Mouse (Mus musculus) macrophage (primary cell): ENCODE data around the gene Wdr72. TPM values are rescaled to one million over a fixed set of nuclear protein-coding genes. Genes with fewer than 3 reads are reported as not detected.

Experiments
- H3K27ac ChIP-seq: fragments of 350-480 bp; formaldehyde crosslinking; 2 replicates; pipeline ENCODE4 v1.9.0; 2021
- H3K36me3 ChIP-seq: fragments of 350-480 bp; formaldehyde crosslinking; 2 replicates; pipeline ENCODE4 v1.9.0; 2021; ENCODE audit errors: inconsistent target
- H3K4me3 ChIP-seq: fragments of 350-480 bp; formaldehyde crosslinking; 2 replicates; pipeline ENCODE4 v1.9.0; 2021; ENCODE audit errors: inconsistent target
- H3K79me2 ChIP-seq: fragments of 350-480 bp; formaldehyde crosslinking; 2 replicates; pipeline ENCODE4 v1.9.0; 2021; ENCODE audit errors: inconsistent target
- WGBS: methylation state at CpG from one replicate; pipeline ENCODE4 v1.1.7; 2026; ENCODE audit warnings: inconsistent platforms; ENCODE audit not compliant: missing documents; 5-methylcytosine and 5-hydroxymethylcytosine counted together
- polyA plus RNA-seq: library from polyadenylated mRNA; stranded (reverse); fragments of 250-400 nt; gene quantifications from 3 replicates; pipeline ENCODE4 v1.2.4, GENCODE M21; 2018; ENCODE audit warnings: inconsistent platforms
- total RNA-seq, 78 experiments: library from RNA; depleted of rRNA; stranded (reverse); fragments of 250-400 nt; gene quantifications; 1 replicate in 9 of 78; 2 replicates in 24 of 78; 3 replicates in 43 of 78; 4 replicates in 2 of 78; pipeline ENCODE4 v1.2.4; 2018; ENCODE audit warnings: inconsistent platforms in 56 of 78

Wdr72 gene
- not detected for total RNA-seq (2018; cell fraction: chromatin; rRNA removed)
- not detected for total RNA-seq (2018; cell fraction: cytosol; rRNA removed)
- total RNA-seq (2018; cell fraction: nucleus; rRNA removed), result not detected
- polyA plus RNA-seq, result not detected in 3 replicates

GRCm38 (mm10) chr9:74109761-74110460 lies at the start of gene Wdr72:
TSS of gene Wdr72 (plus strand) at chr9:74110356.
- H3K79me2 ChIP-seq, result no peaks in the 10 kb centered on the region
- H3K27ac ChIP-seq, result no peak within 1 kb of the TSS
- 12% methylated on average over 16 of the region's 17 CpGs for WGBS
- no peak within 1 kb of the TSS for H3K4me3 ChIP-seq
- no peaks in the 10 kb centered on the region for H3K36me3 ChIP-seq

- Histone ChIP-seq H3K4me3 (no peak overlapping the region), H3K36me3 (no peaks in the 10 kb centered on the region), H3K27ac (no peak overlapping the region), H3K79me2 (no peaks in the 10 kb centered on the region)
- 88% methylated on average over 3 of the region's 3 CpGs for WGBS
Observed at GRCm38 (mm10) chr9:74066278-74066677, 43.9 kb upstream of the Wdr72 start.

DNA sequence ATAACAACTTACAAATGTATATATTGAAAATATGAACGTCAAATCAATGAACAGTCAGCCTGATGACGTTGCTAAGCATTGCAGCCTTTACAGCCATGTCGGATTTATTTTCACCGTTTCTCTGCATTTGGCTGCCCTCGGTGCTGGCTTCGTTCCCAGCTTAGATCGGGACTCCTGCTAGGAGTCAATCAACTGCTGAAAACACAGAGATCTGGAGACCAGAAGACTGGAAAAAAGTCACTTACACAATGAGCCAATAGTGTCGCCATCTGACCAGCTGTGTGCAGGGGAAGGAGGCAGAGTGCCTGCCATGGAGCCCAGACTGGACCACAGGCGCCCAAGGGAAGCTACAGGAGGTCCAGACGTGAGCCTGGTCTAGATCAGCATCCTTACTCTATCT lies 43.4 kb upstream of the Wdr72 start:
- 80% methylated on average over 10 of the region's 10 CpGs for WGBS

GRCm38 (mm10) chr9:74075958-74076357 lies 34.2 kb upstream of the Wdr72 start:
- Histone ChIP-seq H3K27ac (no peak overlapping the region), H3K79me2 (no peaks in the 10 kb centered on the region), H3K4me3 (no peak overlapping the region), H3K36me3 (no peaks in the 10 kb centered on the region)
- WGBS, result 95% methylated on average over 2 of the region's 2 CpGs

More for the DNA sequence above, 43.4 kb upstream of the Wdr72 start:
- no peaks in the 10 kb centered on the region for H3K36me3 ChIP-seq
- no peak overlapping the region for H3K27ac ChIP-seq
- no peak overlapping the region for H3K4me3 ChIP-seq
- no peaks in the 10 kb centered on the region for H3K79me2 ChIP-seq

DNA sequence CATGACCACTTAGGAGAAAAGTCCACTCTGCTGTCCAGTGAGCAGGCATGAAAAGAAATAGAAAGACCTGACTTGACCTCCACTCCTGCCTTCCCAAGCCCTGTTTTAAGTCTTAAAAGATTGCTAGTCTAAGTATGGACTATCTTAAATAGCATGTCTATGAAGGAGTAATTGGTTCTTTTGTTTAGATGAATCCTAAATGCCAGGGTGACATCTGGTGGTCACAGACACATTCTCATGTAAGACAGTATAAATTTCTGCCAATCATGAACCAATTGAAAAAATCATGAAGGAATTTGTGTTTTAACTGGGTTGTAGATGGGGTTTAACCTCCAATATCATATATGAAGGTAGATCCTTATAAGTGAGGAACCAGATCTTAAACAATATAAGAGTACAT lies 31.7 kb upstream of the Wdr72 start:
- H3K36me3 ChIP-seq, result no peaks in the 10 kb centered on the region
- H3K79me2 ChIP-seq, result no peaks in the 10 kb centered on the region
- H3K4me3 ChIP-seq, result no peak overlapping the region
- no peak overlapping the region for H3K27ac ChIP-seq

DNA sequence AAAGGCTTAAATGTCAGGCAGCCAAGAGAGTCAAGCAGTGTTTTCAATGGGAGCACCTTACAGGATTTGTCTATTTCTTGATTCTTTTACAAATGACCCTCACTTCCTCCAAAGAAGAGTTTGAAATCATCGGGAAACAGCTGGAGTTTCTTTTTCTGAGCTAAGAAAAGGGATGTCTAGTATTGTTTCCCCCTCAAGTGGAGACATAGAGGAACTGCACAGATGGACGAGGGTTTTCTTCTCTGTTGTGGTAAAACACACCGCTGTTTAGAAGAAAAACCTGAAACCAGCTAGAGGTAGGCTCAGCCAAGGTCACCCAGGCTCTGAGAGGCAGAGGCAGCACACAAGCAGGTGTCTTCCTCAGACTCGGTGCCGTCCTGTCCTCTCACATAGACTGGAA lies 29.9 kb upstream of the Wdr72 start:
- H3K36me3 ChIP-seq, result no peaks in the 10 kb centered on the region
- no peaks in the 10 kb centered on the region for H3K79me2 ChIP-seq
- H3K4me3 ChIP-seq, result no peak overlapping the region
- no peak overlapping the region for H3K27ac ChIP-seq
- WGBS, result 24% methylated on average over 5 of the region's 5 CpGs

DNA sequence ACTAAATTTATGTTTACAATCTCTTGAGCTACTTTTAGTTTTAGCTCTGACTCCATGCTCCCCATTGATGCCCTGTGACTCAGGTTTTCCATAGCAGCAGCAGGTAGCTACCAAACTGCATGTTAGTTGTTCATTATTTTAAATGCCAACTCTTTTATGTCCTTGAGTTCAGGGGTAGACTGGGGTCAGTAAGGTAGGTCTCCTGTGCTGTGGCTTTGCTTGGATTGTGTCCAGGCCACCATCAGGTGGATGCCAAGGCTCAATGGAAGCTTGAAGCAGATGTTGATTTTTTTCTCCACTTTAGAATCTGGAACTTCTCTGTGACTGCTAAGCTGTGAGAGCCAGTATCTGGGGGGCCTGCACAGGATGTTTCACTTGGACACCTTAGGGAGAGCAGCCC lies 8.6 kb upstream of the Wdr72 start:
- Histone ChIP-seq H3K4me3 (no peak overlapping the region), H3K36me3 (no peaks in the 10 kb centered on the region), H3K79me2 (no peaks in the 10 kb centered on the region), H3K27ac (no peak overlapping the region)

- H3K4me3 ChIP-seq, result no peak overlapping the region
- no peak overlapping the region for H3K27ac ChIP-seq
- no peaks in the 10 kb centered on the region for H3K36me3 ChIP-seq
- H3K79me2 ChIP-seq, result no peaks in the 10 kb centered on the region
- WGBS, result 96% methylated on average over 1 of the region's 1 CpGs
Observed at GRCm38 (mm10) chr9:74102615-74103014, 7.5 kb upstream of the Wdr72 start.

- no peak overlapping the region for H3K4me3 ChIP-seq
- no peaks in the 10 kb centered on the region for H3K79me2 ChIP-seq
- no peaks in the 10 kb centered on the region for H3K36me3 ChIP-seq
- H3K27ac ChIP-seq, result no peak overlapping the region
- WGBS, result 10% methylated on average over 7 of the region's 7 CpGs
Observed at GRCm38 (mm10) chr9:74110461-74110816, 283 bp downstream of the Wdr72 start.

DNA sequence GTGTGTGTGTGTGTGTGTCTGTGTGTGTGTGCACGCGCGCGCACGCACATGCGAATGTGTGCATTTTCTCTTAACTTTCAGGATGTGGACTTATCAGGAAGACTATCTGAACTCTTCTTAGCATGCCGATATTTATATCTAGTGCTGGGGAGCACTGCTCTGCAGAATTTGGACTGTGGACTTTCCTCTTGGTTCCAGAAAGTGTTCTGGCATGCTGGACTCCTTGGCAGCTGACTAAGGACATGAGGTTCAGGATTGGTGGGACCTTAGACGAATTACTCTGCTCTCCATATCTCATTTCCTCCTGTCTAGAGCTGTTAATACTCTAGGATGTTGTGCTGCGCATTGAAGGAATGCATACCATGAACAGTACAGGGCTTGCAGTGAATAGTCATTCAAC lies 2.4 kb downstream of the Wdr72 start:
- H3K79me2 ChIP-seq, result no peaks in the 10 kb centered on the region
- H3K36me3 ChIP-seq, result no peaks in the 10 kb centered on the region
- no peak overlapping the region for H3K27ac ChIP-seq
- whole genome bisulfite sequencing, result 91% methylated on average over 9 of the region's 9 CpGs
- H3K4me3 ChIP-seq, result no peak overlapping the region

GRCm38 (mm10) chr9:74126222-74126621 lies 16.1 kb downstream of the Wdr72 start:
- H3K79me2 ChIP-seq, result no peaks in the 10 kb centered on the region
- 33% methylated on average over 5 of the region's 5 CpGs for WGBS
- H3K4me3 ChIP-seq, result no peak overlapping the region
- H3K27ac ChIP-seq, result no peak overlapping the region
- H3K36me3 ChIP-seq, result no peaks in the 10 kb centered on the region

- H3K27ac ChIP-seq, result no peak overlapping the region
- H3K36me3 ChIP-seq, result no peaks in the 10 kb centered on the region
- no peak overlapping the region for H3K4me3 ChIP-seq
- 75% methylated on average over 2 of the region's 2 CpGs for WGBS
- H3K79me2 ChIP-seq, result no peaks in the 10 kb centered on the region
Observed at GRCm38 (mm10) chr9:74134010-74134409, 23.9 kb downstream of the Wdr72 start.

- no peaks in the 10 kb centered on the region for H3K79me2 ChIP-seq
- no peak overlapping the region for H3K27ac ChIP-seq
- H3K36me3 ChIP-seq, result no peaks in the 10 kb centered on the region
- no peak overlapping the region for H3K4me3 ChIP-seq
- WGBS, result 4% methylated on average over 3 of the region's 3 CpGs
Observed at GRCm38 (mm10) chr9:74141864-74142263, 31.7 kb downstream of the Wdr72 start.

DNA sequence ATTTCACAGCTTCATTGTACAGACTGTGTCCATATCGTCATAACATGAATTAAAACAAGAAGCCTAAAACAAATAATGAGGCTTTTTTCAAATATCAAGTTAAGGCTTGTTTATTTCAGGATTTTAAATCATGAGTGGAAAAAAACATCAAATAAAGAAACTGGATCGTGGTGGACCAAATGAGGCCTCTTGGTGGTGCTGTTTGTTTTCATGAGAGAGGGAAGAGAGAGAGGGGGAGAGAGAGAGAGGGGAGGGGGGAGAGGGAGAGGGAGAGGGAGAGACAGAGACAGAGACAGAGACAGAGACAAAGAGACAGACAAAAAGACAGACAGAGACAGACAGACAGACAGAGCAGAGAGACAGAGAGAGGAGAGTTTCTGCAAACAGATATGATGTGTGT lies 32.5 kb downstream of the Wdr72 start:
- H3K79me2 ChIP-seq, result no peaks in the 10 kb centered on the region

GRCm38 (mm10) chr9:74145203-74145602 lies 35.0 kb downstream of the Wdr72 start:
- no peaks in the 10 kb centered on the region for H3K79me2 ChIP-seq
- WGBS, result 83% methylated on average over 4 of the region's 4 CpGs
- H3K4me3 ChIP-seq, result no peak overlapping the region
- H3K27ac ChIP-seq, result no peak overlapping the region
- no peaks in the 10 kb centered on the region for H3K36me3 ChIP-seq

More for the DNA sequence above, 32.5 kb downstream of the Wdr72 start:
- Histone ChIP-seq H3K4me3 (no peak overlapping the region), H3K36me3 (no peaks in the 10 kb centered on the region), H3K27ac (no peak overlapping the region)
- WGBS, result 69% methylated on average over 2 of the region's 2 CpGs

GRCm38 (mm10) chr9:74148306-74148705 lies 38.1 kb downstream of the Wdr72 start:
- 90% methylated on average over 8 of the region's 8 CpGs for WGBS
- Histone ChIP-seq H3K4me3 (no peak overlapping the region), H3K36me3 (no peaks in the 10 kb centered on the region), H3K79me2 (no peaks in the 10 kb centered on the region), H3K27ac (no peak overlapping the region)
